In genomic region chr1:184166951-184167350, GRCm38 (mm10) we compare ENCODE assay signal across 14 mouse cellular contexts.
"Had no signal": no experiment of that assay in that cellular context is flagged by ENCODE, and none has a peak within 500 bp of the region (broad histone marks: within the 10 kb centered on the region; RNA-seq: fewer than 3 reads in every experiment).

No protein-coding gene starts in this region.

- H3K4me3 ChIP-seq: midbrain, embryonic 10.5 days; midbrain, embryonic 12.5 days; neural tube, embryonic 12.5 days; stomach, embryonic 15.5 days had no signal

- H3K36me3 ChIP-seq: midbrain, embryonic 10.5 days; midbrain, embryonic 12.5 days; neural tube, embryonic 12.5 days; stomach, embryonic 15.5 days had no signal

- H3K27ac ChIP-seq: midbrain, embryonic 10.5 days; midbrain, embryonic 12.5 days; neural tube, embryonic 12.5 days; stomach, embryonic 15.5 days; stomach, postnatal 0 days had no signal

- H3K27me3 ChIP-seq: midbrain, embryonic 12.5 days; neural tube, embryonic 12.5 days; stomach, embryonic 15.5 days had no signal

- DNase-seq: lung, adult 18-20 months; lung, embryonic 14.5 days; lung, postnatal 10 days; lung, postnatal 4 days; midbrain, embryonic 14.5 days; right cerebral cortex, postnatal 14 days; thymus, adult 18-20 months; thymus, postnatal 14 days; thymus, postnatal 36 days had no signal

- H3K9me3 ChIP-seq: midbrain, embryonic 10.5 days; midbrain, embryonic 12.5 days; neural tube, embryonic 12.5 days; stomach, embryonic 15.5 days had no signal

- H3K4me1 ChIP-seq: midbrain, embryonic 10.5 days; midbrain, embryonic 12.5 days; neural tube, embryonic 12.5 days; stomach, embryonic 15.5 days had no signal
